Mouse (Mus musculus) neutrophil, adult 5-6 weeks (primary cell): ENCODE measurements around the gene Smchd1. TPM values are rescaled to one million over a fixed set of nuclear protein-coding genes. Genes with fewer than 3 reads are reported as not detected.
"Not testable (repeated sequence)": the region's sequence is repeated elsewhere in the genome, so short reads cannot be mapped to it uniquely, and the experiment has no call there.

Source experiments
- ATAC-seq: fragments of 151-379, 151-347 bp; 2 replicates; pipeline ENCODE4 v1.8.0; 2017; ENCODE audit warnings: mild to moderate bottlenecking, moderate TSS enrichment; ENCODE audit not compliant: insufficient number of reproducible peaks, poor library complexity, low FRiP score, severe bottlenecking; ENCODE audit errors: extremely low read depth
- total RNA-seq: library from RNA; stranded (forward); fragments of 200-1000 nt; gene quantifications from 2 replicates; pipeline ENCODE4 v1.2.3, GENCODE M21; 2017

Gene Smchd1
- total RNA-seq, 1 experiment from 2014 or later: 387 TPM

DNA sequence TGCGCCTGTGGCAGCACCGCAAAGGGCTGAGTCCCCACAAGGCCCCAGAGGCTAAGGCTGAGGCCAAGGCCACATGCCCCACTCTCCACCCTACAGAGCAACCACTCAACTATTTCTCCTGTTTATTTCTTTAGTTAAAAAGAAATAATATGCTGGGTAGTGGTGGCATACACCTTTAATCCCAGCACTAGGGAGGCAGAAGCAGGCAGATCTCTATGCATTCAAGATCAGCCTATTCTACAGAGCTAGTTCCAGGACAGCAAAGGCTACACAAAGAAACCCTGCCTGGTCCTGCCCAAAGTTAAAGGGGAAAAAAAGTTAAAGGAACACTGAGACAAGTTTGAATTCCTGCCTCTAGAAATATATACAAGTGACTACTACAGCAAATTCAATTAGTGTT lies 15.3 kb downstream of the Smchd1 start, which contains the start of gene Gm4707:
TSS of gene Gm4707 (minus strand) at position 101 of the 400 bp plus-strand sequence.
- ATAC-seq: no peak

DNA sequence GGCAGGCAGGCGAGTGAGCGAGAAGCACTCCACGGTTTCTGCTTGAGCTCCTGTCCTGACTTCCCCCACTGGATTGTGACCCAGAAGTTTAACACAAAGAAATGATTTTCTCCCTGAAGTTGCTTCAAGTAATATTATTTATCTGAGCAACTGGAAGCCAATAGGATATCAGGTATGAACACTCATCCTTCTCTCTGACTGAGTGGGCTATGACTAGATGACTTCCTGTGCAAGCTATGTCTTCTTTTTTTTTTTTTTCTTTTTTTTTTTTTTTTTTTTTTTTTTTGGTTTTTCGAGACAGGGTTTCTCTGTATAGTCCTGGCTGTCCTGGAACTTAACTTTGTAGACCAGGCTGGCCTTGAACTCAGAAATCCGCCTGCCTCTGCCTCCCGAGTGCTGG lies 17.8 kb downstream of the Smchd1 start:
- ATAC-seq: not testable (repeated sequence)

DNA sequence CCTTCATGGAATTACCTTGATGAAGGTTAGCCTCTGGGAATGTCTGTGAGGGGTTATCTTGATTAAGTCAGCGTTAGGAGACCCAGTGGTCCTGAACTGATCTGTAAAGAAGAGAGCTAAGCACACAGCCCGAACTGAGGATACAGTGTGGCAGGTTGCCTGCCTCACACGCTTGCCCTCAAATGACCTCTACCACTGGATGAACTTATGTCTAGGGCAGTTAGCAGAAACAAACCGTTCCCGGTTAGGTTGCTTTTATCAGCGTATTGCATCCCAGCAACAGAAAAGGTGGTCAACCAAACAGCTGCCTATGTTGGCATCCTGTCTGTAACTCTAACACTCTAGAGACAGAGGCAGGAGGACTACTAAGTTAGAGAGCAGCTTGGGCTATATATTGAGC lies 30.0 kb downstream of the Smchd1 start:
- ATAC-seq: no peak

DNA sequence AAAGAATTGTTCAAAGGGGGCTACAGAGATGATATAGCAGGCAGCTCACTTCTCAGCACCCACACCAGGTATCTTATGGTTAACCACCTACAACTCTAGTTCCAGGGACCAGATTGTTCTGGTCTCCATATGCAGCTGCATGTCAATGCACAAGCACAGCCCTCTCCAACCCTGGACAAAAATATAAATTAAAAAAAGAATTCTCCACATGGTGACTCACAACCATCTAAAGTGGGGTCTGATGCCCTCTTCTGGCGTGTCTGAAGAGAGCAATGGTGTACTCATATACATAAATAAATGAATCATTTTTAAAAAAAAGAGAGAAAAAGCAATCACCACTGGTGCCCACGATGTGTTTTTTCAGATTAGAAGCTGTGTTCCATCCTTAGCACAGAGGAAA lies 30.4 kb downstream of the Smchd1 start:
- ATAC-seq: no peak

DNA sequence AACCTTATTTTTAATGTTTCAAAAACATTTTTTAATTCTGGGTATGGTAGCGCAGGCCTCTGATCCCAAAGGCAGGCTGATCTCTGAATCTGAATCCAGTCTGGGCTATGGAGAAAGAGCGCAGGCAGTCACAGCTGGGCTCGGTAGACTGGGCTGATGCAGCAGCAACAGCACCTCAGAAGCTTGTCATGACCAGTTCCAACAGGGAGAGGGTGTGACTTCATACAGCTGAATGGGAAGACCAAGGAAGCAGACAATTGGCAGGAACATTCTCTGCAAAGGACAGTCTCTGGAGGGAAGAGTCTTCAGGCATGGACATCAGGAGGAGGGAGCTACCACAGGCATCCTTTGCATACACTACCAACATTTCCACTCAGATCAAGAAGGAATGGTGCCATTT lies 31.0 kb downstream of the Smchd1 start:
- ATAC-seq: no peak

DNA sequence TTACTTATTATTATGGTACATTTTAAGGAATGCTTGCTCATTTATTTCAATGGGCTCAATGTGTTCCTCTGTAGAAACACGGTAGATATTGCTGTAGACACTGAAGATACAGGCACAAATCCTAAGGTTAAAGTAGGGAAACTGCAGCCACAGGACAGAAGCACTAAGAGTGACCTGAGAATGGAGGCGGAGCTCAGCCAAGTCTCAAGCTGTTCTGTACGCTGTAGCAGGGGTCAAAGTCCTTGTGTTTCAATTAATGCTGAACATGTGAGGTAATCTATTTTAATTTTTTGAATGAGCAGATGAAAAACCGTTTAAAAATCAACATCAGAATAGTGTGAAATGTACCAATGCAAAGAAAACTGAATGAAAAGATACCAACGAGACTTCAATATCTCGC lies 31.9 kb downstream of the Smchd1 start:
- ATAC-seq: no peak

DNA sequence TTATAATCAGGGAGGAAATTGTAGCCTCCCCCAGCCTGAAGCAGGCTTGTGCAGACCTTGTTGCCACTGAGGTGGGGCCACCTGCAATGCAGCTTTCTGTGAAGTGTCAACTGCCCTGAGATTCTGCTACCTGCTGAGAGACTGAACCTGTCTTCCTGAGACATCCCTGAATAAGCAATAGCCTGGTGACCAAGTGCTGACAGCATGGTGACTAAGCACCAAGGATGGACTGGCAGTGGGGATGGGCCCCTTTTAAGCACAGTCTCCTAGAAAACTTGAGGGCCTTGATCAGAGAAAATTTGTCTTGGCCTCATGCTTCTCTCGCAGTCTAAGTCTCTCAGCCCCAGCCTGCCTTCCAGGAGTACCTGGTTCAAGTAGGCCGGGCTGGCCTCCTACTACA lies 52.6 kb downstream of the Smchd1 start:
- ATAC-seq: not testable (repeated sequence)

DNA sequence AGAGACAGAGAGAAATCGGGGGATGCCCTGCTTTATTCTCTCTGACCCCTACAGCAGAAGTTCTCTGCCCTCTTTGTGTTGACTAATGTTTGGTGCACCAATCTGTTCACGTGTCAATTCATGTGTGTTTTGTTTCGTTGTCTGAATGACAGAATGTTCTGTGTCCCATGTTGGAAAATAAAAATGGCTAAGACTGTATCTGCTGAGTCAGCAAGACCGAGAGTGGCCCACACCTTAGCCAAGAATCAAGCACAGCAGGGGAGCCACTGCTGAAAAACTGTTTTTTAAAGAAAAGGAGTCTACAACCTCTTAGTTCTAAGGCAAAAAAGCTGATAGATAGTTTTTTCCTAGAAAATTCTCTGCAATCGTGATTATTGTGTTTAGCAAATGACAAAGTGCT lies 55.7 kb downstream of the Smchd1 start:
- not testable (repeated sequence) for ATAC-seq

DNA sequence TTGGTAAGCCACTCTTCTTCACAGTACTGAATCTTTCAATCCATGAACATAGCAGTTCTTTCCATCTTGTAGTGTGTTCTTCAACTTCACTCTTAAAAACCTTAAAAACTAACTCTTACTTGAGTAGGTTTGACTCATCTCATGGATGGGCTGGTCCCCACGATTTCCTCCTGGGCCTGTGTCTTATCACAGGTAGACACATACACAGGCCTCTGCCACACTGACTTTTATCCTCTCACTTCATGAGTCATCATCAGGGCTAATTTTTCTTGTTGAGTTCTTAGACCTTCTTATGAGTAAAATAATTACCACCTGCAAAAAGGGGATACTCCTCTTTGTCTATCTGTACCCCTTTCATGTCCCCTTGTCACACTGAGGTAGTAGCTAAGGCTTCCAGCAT lies 58.1 kb downstream of the Smchd1 start:
- no peak for ATAC-seq

DNA sequence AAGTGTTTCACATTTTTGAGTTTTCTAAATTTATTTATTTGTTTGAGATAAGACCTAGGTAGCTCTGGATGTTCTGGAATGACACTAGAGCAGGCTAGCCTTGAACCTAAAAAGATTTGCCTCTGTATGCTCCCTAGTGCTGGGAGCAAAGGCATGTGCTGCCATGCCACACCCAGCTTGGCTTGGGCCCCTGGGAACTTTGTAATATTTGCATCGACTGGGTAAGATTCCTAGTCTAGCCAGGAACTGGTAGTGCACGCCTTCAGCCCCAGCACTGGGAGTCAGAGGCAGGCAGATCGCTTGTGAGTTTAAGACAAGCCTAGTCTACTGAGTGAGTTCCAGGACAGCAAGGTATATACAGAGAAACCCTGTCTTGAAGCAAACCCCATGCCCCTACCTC lies 87.7 kb downstream of the Smchd1 start:
- ATAC-seq: no peak

DNA sequence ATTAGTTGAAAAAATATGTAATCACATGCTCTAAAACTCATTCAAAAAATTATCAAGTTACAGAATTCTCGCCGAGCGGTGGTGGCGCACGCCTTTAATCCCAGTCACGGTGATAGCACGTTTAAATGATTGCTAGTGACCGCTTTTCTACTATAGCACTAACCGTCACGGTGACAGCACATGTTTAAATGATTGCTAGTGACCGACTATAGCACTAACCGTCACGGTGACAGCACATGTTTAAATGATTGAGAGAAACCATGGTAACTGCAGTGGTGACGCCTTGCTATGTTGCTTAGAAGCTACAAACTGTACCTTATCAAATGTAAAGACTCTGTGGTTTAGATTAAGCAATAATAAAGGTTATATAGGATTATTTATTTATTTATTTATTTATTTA lies 94.8 kb downstream of the Smchd1 start:
- no peak for ATAC-seq

DNA sequence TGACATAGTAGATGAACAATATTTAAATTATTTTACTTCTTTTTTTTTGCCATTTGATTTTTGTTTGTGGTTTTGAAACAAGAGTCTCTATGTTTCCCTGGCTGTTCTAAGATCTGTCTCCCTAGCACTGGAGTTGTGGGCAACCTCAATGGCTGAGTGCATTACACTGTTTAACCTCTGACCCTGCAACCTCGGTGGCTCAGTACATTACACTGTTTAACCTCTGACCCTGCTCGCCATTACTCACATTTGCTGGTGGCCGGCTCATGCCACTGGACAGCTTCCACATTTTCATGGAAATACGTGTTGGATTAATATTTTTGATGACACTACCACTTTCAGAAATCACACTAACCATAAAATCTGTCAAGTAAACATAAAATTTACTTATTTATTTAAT lies 97.2 kb downstream of the Smchd1 start:
- no peak for ATAC-seq

DNA sequence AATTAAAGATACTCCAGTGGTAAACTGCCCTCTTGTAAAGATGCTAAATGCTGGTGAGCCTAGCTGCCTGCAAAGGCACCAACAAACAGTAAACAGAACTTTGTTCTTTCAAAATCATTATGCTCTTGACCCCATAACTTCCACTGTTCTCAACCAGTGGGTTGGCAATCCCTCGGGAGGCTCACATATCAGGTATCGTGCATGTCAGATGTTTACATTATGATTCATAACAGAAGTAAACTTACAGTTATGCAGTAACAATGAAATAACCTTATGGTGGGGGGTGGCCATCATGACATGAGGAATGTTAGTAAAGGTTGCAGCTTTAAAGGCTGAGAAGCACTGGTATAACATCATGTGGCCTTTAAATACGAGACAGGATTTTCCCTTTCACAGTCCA lies 119.6 kb downstream of the Smchd1 start:
- no peak for ATAC-seq

DNA sequence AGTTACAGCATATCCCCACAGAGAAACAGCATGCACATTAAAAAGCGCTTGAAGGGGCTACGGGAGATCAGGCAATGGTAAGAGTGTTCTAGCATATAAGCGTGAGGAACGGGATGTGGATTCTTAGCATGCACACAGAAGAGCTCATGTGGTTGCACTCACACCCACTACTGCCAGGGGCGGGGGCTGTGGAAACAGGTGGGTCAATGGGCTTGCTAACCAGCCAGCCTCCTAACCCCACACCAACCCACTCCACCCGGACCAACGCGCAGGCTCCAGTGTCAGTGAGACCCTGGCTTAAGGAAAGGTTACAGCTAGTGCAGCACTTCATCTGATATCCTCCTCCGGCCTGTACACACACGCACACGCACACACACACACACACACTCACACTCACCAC lies 120.9 kb downstream of the Smchd1 start:
- ATAC-seq: no peak

DNA sequence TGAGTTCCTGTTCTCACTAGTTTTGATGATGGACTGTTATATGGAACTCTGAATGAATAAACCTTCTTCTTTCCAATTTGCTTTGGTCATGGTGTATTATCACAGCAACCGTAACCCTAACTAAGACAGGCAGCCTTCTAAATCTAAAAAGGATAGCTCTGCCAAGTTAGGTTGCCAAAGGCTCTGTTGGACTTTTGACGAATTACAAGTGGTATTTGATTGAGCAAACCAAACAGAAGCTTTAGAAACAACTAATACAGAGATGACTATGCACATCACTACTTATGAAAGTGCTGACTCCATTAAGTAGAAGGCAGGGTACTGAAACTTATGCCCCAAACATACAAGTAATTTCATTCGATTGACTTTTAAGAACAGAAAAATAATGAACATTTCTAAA lies 127.0 kb downstream of the Smchd1 start:
- ATAC-seq: no peak

DNA sequence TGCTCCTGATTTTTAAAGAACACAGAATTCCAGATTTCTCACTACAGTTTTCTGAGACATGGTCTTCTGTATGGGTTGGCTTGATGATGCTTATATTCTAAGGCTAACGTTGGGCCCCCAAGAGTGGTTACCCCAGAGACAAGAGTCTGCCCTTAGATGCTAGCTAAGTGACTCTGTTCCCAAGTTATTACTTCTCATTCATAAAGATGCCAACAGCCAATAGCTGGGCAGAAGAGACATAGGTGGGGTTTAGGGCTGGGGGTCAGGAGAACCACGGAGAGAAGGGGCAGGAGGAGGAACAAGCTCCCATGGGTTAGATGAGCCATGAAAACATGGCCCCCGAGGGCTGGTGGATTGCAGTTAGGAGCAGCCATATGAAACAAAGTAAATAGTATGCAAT lies 133.1 kb downstream of the Smchd1 start:
- ATAC-seq: no peak

DNA sequence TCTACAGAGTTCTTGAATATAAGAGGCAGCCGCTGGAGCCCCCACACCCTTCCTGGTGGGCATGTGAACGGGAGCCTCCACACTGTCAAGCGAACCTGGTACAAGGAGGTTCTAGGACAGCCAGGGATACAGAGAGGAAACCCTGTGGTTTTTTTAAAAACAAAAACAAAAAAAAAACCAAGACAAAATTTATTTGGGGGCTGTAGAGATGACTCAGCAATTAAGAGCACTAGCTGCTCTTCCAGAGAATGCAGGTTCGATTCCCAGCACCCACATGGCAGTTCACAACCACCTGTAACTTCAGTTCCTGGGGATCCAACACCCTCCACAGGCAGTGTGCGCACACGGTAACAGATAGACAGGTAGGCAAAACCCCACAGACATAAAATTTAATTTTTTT lies 136.5 kb downstream of the Smchd1 start:
- no peak for ATAC-seq

DNA sequence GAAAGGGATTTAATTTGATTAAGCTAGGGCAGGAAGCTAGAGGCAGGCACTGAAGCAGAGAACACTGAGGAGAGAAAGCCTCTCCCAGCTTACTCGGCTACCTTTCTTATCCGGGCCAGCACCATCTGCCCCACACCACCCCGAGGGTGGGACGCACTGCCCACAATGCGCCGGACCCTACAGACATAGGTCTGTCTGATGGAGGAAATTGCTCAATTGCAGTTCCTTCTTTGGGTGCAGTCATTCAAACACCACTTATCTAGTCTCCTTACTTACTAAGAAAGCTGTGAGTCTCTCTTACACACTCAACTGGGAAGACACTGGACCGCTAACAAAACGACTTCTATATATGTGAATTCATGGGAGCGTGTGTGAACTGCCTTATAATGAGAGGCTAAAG lies 137.6 kb downstream of the Smchd1 start:
- ATAC-seq: no peak

DNA sequence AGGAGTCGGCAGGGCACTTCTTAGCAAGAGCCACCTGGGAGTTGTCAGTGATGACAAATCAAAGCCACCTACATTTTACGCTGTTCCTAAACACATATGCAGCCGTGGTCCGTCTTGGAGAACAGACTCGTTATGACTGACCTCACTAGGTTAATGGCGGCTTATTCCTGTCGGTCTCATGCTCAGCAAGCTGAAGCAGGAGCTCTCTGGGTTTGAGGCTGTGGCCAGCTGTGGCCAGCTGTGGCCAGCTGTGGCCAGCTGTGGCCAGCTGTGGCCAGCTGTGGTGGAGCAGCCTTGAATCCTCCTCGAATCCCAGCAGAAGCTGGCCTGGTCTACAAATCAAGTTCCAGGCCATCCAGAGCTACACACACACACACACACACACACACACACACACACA lies 138.7 kb downstream of the Smchd1 start:
- ATAC-seq: no peak

DNA sequence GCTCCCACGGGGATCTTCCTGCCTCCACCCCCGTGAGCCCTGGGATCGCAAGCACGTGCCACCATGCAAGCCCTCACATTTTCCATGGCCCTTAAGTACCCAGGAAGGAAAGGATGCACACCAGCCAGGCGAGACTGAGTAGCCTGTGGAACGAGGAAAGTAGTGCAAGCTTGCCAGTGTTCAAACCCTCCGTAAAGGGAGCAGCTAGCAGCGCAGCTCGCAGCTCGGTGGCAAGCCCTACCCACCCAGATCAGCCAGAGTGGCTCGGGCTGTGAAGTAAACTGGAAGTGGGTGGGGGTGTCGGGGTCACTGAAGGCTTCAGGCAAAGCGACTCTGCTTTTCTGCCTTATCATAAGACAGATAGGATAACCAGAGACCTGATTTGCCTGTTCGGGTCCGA lies 142.8 kb downstream of the Smchd1 start:
- ATAC-seq: no peak

DNA sequence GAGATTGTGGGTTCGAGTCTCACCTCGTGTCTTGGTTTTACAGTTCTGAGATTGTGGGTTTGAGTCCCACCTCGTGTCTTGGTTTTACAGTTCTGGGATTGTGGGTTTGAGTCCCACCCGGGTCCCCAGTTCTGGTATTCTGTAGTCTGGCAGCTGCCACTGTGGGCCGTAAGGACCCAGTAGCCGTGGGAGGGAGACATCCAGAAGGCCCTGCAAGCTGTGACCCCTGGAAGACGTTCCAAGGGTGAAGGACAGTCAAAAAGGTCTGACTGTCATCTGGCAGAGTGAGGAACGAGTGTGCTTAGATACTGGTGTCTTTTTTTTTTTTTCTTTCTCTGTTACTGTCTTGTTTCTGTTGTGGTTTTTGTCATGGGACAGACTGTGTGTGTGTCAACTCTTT lies 154.4 kb downstream of the Smchd1 start:
- not testable (repeated sequence) for ATAC-seq

DNA sequence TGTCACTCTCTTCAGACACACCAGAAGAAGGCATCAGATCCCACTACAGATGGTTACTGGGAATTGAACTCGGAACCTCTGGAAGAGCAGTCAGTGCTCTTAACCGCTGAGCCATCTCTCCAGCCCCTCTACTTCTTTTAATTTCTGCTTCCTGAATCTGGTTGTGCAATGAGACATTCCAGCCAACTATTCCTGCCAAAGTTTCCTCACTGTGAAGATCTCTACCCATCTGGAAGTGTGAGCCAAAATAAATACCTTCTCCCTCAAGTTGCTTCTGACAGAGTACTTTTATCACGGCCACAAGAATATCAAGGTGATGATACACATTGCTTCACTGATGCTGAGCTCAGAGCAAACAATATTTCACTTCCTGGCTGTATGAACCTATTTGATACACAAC lies 155.8 kb downstream of the Smchd1 start:
- ATAC-seq: no peak
